Mouse (Mus musculus) embryonic fibroblast, embryonic 13.5 days (primary cell): ENCODE measurements around the gene Mbd3. TPM values are rescaled to one million over a fixed set of nuclear protein-coding genes. Genes with fewer than 3 reads are reported as not detected.

Experiments used
- H3K27ac ChIP-seq: 2 replicates; pipeline ENCODE4 v1.5.1; 2012; ENCODE audit warnings: low read length, control low read depth, inconsistent platforms; ENCODE audit not compliant: insufficient read depth
- H3K4me1 ChIP-seq: 2 replicates; pipeline ENCODE4 v1.6.1; 2011; ENCODE audit warnings: low read length; ENCODE audit not compliant: control insufficient read depth, insufficient read depth
- H3K4me3 ChIP-seq: 2 replicates; pipeline ENCODE4 v1.5.1; 2011; ENCODE audit warnings: mild to moderate bottlenecking, control low read depth, low read length; ENCODE audit not compliant: insufficient read depth
- CTCF ChIP-seq: IDR thresholded peaks from 2 replicates; pipeline ENCODE4 v1.5.1; 2011; ENCODE audit warnings: mild to moderate bottlenecking, control low read depth, low read length, moderate library complexity, borderline replicate concordance; ENCODE audit not compliant: insufficient read depth
- POLR2A ChIP-seq: IDR thresholded peaks from 2 replicates; pipeline ENCODE4 v1.6.1; 2011; ENCODE audit warnings: low read depth, mild to moderate bottlenecking, control low read depth, low read length, moderate library complexity
- polyA plus RNA-seq: library from polyadenylated mRNA; stranded (reverse); fragments of >200 nt; gene quantifications from 2 replicates; pipeline ENCODE4 v1.2.4, GENCODE M21; 2011; ENCODE audit warnings: low read depth; ENCODE audit not compliant: missing spikeins, insufficient read length

The Mbd3 gene
- polyA plus RNA-seq, 1 experiment, result 99.1 TPM

GRCm38 (mm10) chr10:80415566-80415965, 16.2 kb upstream of the Mbd3 start:
- TF ChIP-seq CTCF (no peak), POLR2A (no peak)
- H3K4me3 ChIP-seq, result no peak overlapping the region

GRCm38 (mm10) chr10:80412656-80413541, 13.5 kb upstream of the Mbd3 start:
- TF ChIP-seq CTCF (no peak), POLR2A (no peak)
- Histone ChIP-seq H3K27ac (no peak overlapping the region), H3K4me1 (no peaks in the 10 kb centered on the region), H3K4me3 (no peak overlapping the region)

More at GRCm38 (mm10) chr10:80415566-80415965, 16.2 kb upstream of the Mbd3 start:
- Histone ChIP-seq H3K4me1 (no peaks in the 10 kb centered on the region), H3K27ac (no peak overlapping the region)

GRCm38 (mm10) chr10:80407924-80408323, 8.6 kb upstream of the Mbd3 start:
- no peak for TF ChIP-seq POLR2A
- no peak for TF ChIP-seq CTCF
- Histone ChIP-seq H3K4me1 (peaks cover 10% of the 10 kb centered on the region), H3K27ac (peak overlapping the region; percentile 38; the same call in 1 of the 2 replicates), H3K4me3 (no peak overlapping the region)

GRCm38 (mm10) chr10:80406684-80407501, 7.5 kb upstream of the Mbd3 start, which contains the start of gene Uqcr11:
TSS of gene Uqcr11 (minus strand) at chr10:80406830.
- H3K4me3 ChIP-seq, result peak within 1 kb of the TSS; percentile 85
- peak within 1 kb of the TSS; percentile 38 for H3K27ac ChIP-seq
- peak; percentile 97 for TF ChIP-seq POLR2A
- TF ChIP-seq CTCF, result no peak
- H3K4me1 ChIP-seq, result peaks cover 10% of the 10 kb centered on the region

- Histone ChIP-seq H3K27ac (no peak overlapping the region), H3K4me1 (peaks cover 10% of the 10 kb centered on the region), H3K4me3 (peak overlapping the region; percentile 85)
- TF ChIP-seq CTCF (0 out of 2 replicates have a peak, but pooled peaks have one; percentile 23), POLR2A (no peak)
These were observed 6.3 kb upstream of the Mbd3 start for GRCm38 (mm10) chr10:80405481-80406173.

GRCm38 (mm10) chr10:80403044-80403692, 3.8 kb upstream of the Mbd3 start:
- Histone ChIP-seq H3K4me3 (no peak overlapping the region), H3K4me1 (peaks cover 10% of the 10 kb centered on the region), H3K27ac (no peak overlapping the region)
- no peak for TF ChIP-seq POLR2A
- peak; percentile 39; the same call in 1 of the 2 replicates for TF ChIP-seq CTCF

- H3K27ac ChIP-seq, result peak overlapping the region; percentile 10; the same call in 1 of the 2 replicates
- no peak overlapping the region for H3K4me3 ChIP-seq
- peaks cover 10% of the 10 kb centered on the region for H3K4me1 ChIP-seq
- TF ChIP-seq POLR2A (no peak), CTCF (no peak)
These were observed 1.4 kb upstream of the Mbd3 start for GRCm38 (mm10) chr10:80400704-80401161.

- Histone ChIP-seq H3K4me3 (peak overlapping the region; percentile 57), H3K4me1 (peaks cover 6% of the 10 kb centered on the region)
These were observed 788 bp upstream of the Mbd3 start for GRCm38 (mm10) chr10:80399973-80400703.

GRCm38 (mm10) chr10:80398719-80399190, 595 bp downstream of the Mbd3 start:
- peak; percentile 89 for TF ChIP-seq POLR2A
- TF ChIP-seq CTCF, result no peak
- peak overlapping the region; percentile 62 for H3K4me3 ChIP-seq
- peak overlapping the region; percentile 89 for H3K27ac ChIP-seq
- H3K4me1 ChIP-seq, result peaks cover 3% of the 10 kb centered on the region; the same call in 1 of the 2 replicates

More at GRCm38 (mm10) chr10:80399973-80400703, 788 bp upstream of the Mbd3 start:
- TF ChIP-seq CTCF, result no peak
- TF ChIP-seq POLR2A, result peak; percentile 13; the same call in 1 of the 2 replicates
- H3K27ac ChIP-seq, result peak overlapping the region; percentile 10
